Mouse (Mus musculus) midbrain, embryonic 11.5 days (tissue): ENCODE data around the gene Ubqln4. TPM values are rescaled to one million over a fixed set of nuclear protein-coding genes. Genes with fewer than 3 reads are reported as not detected.

Source experiments
- ATAC-seq: fragments of 200-750 bp; cut with Nextera tagmentation; 2 replicates; pipeline ENCODE4 v1.8.0; 2017; ENCODE audit warnings: moderate TSS enrichment, moderate library complexity; ENCODE audit not compliant: low FRiP score
- DNase-seq: peaks from one replicate; pipeline ENCODE4 v3.0.0; 2015; ENCODE audit warnings: low spot score; ENCODE audit errors: missing footprints
- H3K27ac ChIP-seq: fragments of 300-500 bp; sonication (generic); 2 replicates; pipeline ENCODE4 v1.5.1; 2014; ENCODE audit warnings: low read depth, low read length
- H3K27me3 ChIP-seq: fragments of 300-500 bp; sonication (generic); 2 replicates; pipeline ENCODE4 v1.6.1; 2014; ENCODE audit warnings: mild to moderate bottlenecking, low read length, moderate library complexity, mixed read lengths; ENCODE audit not compliant: control insufficient read depth, insufficient read depth
- H3K36me3 ChIP-seq: fragments of 300-500 bp; sonication (generic); 2 replicates; pipeline ENCODE4 v1.6.1; 2014; ENCODE audit warnings: mild to moderate bottlenecking, low read length, moderate library complexity, mixed read lengths; ENCODE audit not compliant: control insufficient read depth, insufficient read depth
- H3K4me1 ChIP-seq: fragments of 300-500 bp; sonication (generic); 2 replicates; pipeline ENCODE4 v1.6.1; 2014; ENCODE audit warnings: low read length; ENCODE audit not compliant: control insufficient read depth, insufficient read depth
- H3K4me2 ChIP-seq: fragments of 300-500 bp; sonication (generic); 2 replicates; pipeline ENCODE4 v1.6.1; 2014; ENCODE audit warnings: mild to moderate bottlenecking, moderate library complexity
- H3K4me3 ChIP-seq: fragments of 300-500 bp; sonication (generic); 2 replicates; pipeline ENCODE4 v1.5.1; 2014; ENCODE audit warnings: low read depth, low read length
- H3K9ac ChIP-seq: fragments of 300-500 bp; sonication (generic); 2 replicates; pipeline ENCODE4 v1.6.1; 2014; ENCODE audit warnings: low read length
- H3K9me3 ChIP-seq: fragments of 300-500 bp; sonication (generic); 2 replicates; pipeline ENCODE4 v1.6.1; 2016; ENCODE audit warnings: low read length; ENCODE audit not compliant: control insufficient read depth
- WGBS: fragments of 180-500 bp; shearing (Covaris S2); extraction: QIAGEN DNeasy Blood & Tissue Kit; methylation state at CpG from one replicate; pipeline ENCODE4 v1.1.7; 2014; 5-methylcytosine and 5-hydroxymethylcytosine counted together
- polyA plus RNA-seq: library from polyadenylated mRNA; unstranded; fragments of >200 nt; fragmentation: Nextera tagmentation; extraction: Ambion mirVana; gene quantifications from 2 replicates; pipeline ENCODE4 v1.2.1, GENCODE M21; 2014

Gene Ubqln4
- polyA plus RNA-seq, 1 experiment from 2014 or later, result 72.4 TPM

- no peak for DNase-seq
- peaks cover 58% of the 10 kb centered on the region for H3K36me3 ChIP-seq
- WGBS, result 92% methylated on average over 4 of the region's 4 CpGs
- H3K27ac ChIP-seq, result no peak overlapping the region
- no peak overlapping the region for H3K4me3 ChIP-seq
- no peaks in the 10 kb centered on the region for H3K9me3 ChIP-seq
- no peak for ATAC-seq
- no peaks in the 10 kb centered on the region; the same call in 1 of the 2 replicates for H3K4me1 ChIP-seq
- H3K27me3 ChIP-seq, result no peaks in the 10 kb centered on the region
- H3K9ac ChIP-seq, result no peak overlapping the region
- H3K4me2 ChIP-seq, result no peak overlapping the region
Measured at GRCm38 (mm10) chr3:88566536-88567061, 13.0 kb downstream of the Ubqln4 start.

GRCm38 (mm10) chr3:88567892-88568291 is 14.3 kb downstream of the Ubqln4 start:
- Histone ChIP-seq H3K27ac (no peak overlapping the region), H3K9me3 (no peaks in the 10 kb centered on the region), H3K27me3 (no peaks in the 10 kb centered on the region), H3K9ac (no peak overlapping the region), H3K4me2 (no peak overlapping the region), H3K4me1 (no peaks in the 10 kb centered on the region; the same call in 1 of the 2 replicates), H3K4me3 (no peak overlapping the region), H3K36me3 (peaks cover 55% of the 10 kb centered on the region)
- no peak for ATAC-seq
- WGBS, result 95% methylated on average over 6 of the region's 6 CpGs
- DNase-seq, result no peak

GRCm38 (mm10) chr3:88568615-88569014 is 15.1 kb downstream of the Ubqln4 start:
- no peak for ATAC-seq
- 91% methylated on average over 2 of the region's 2 CpGs for WGBS

GRCm38 (mm10) chr3:88569093-88569492 is 15.5 kb downstream of the Ubqln4 start:
- H3K9ac ChIP-seq, result no peak overlapping the region
- no peak overlapping the region for H3K4me3 ChIP-seq
- H3K4me1 ChIP-seq, result no peaks in the 10 kb centered on the region
- 94% methylated on average over 2 of the region's 2 CpGs for WGBS
- peaks cover 51% of the 10 kb centered on the region for H3K36me3 ChIP-seq
- H3K27me3 ChIP-seq, result no peaks in the 10 kb centered on the region
- no peak for DNase-seq
- no peak overlapping the region for H3K4me2 ChIP-seq
- no peaks in the 10 kb centered on the region for H3K9me3 ChIP-seq
- H3K27ac ChIP-seq, result no peak overlapping the region
- ATAC-seq, result no peak

More at GRCm38 (mm10) chr3:88568615-88569014, 15.1 kb downstream of the Ubqln4 start:
- Histone ChIP-seq H3K4me2 (no peak overlapping the region), H3K4me1 (no peaks in the 10 kb centered on the region), H3K36me3 (peaks cover 51% of the 10 kb centered on the region), H3K27ac (no peak overlapping the region), H3K4me3 (no peak overlapping the region), H3K9me3 (no peaks in the 10 kb centered on the region), H3K9ac (no peak overlapping the region), H3K27me3 (no peaks in the 10 kb centered on the region)
- no peak for DNase-seq

GRCm38 (mm10) chr3:88569694-88570093 is 16.1 kb downstream of the Ubqln4 start:
- no peaks in the 10 kb centered on the region for H3K9me3 ChIP-seq
- no peak overlapping the region for H3K4me2 ChIP-seq
- no peak overlapping the region for H3K4me3 ChIP-seq
- no peak for ATAC-seq
- DNase-seq, result no peak
- no peak overlapping the region for H3K9ac ChIP-seq
- H3K36me3 ChIP-seq, result peaks cover 45% of the 10 kb centered on the region
- H3K4me1 ChIP-seq, result no peaks in the 10 kb centered on the region
- WGBS, result 93% methylated on average over 5 of the region's 5 CpGs
- H3K27ac ChIP-seq, result no peak overlapping the region
- H3K27me3 ChIP-seq, result no peaks in the 10 kb centered on the region

- ATAC-seq (no peak), DNase-seq (no peak)
- Histone ChIP-seq H3K4me3 (no peak overlapping the region), H3K4me1 (no peaks in the 10 kb centered on the region), H3K9me3 (no peaks in the 10 kb centered on the region), H3K27ac (no peak overlapping the region), H3K27me3 (no peaks in the 10 kb centered on the region), H3K36me3 (peaks cover 40% of the 10 kb centered on the region), H3K4me2 (no peak overlapping the region), H3K9ac (no peak overlapping the region)
- WGBS, result 97% methylated on average over 10 of the region's 10 CpGs
Measured at GRCm38 (mm10) chr3:88570341-88570740, 16.8 kb downstream of the Ubqln4 start.

- Histone ChIP-seq H3K27ac (no peak overlapping the region), H3K4me3 (no peak overlapping the region), H3K9ac (no peak overlapping the region), H3K4me1 (no peaks in the 10 kb centered on the region), H3K36me3 (peaks cover 28% of the 10 kb centered on the region; the same call in 1 of the 2 replicates), H3K27me3 (no peaks in the 10 kb centered on the region), H3K4me2 (no peak overlapping the region), H3K9me3 (no peaks in the 10 kb centered on the region)
- WGBS, result 64% methylated on average over 1 of the region's 1 CpGs
- ATAC-seq (no peak), DNase-seq (no peak)
Measured at GRCm38 (mm10) chr3:88571856-88572255, 18.3 kb downstream of the Ubqln4 start.

- Histone ChIP-seq H3K9me3 (no peaks in the 10 kb centered on the region), H3K27ac (no peak overlapping the region), H3K4me3 (no peak overlapping the region), H3K27me3 (no peaks in the 10 kb centered on the region), H3K4me1 (no peaks in the 10 kb centered on the region), H3K9ac (no peak overlapping the region), H3K36me3 (peaks cover 23% of the 10 kb centered on the region; the same call in 1 of the 2 replicates), H3K4me2 (no peak overlapping the region)
- 85% methylated on average over 2 of the region's 2 CpGs for WGBS
- ATAC-seq, result no peak
- no peak for DNase-seq
Measured at GRCm38 (mm10) chr3:88572835-88573234, 19.3 kb downstream of the Ubqln4 start.

GRCm38 (mm10) chr3:88573810-88574209 is 20.3 kb downstream of the Ubqln4 start:
- Histone ChIP-seq H3K4me1 (no peaks in the 10 kb centered on the region; the same call in 1 of the 2 replicates), H3K4me3 (no peak overlapping the region), H3K9ac (no peak overlapping the region), H3K27ac (no peak overlapping the region), H3K4me2 (no peak overlapping the region), H3K9me3 (no peaks in the 10 kb centered on the region), H3K36me3 (peaks cover 13% of the 10 kb centered on the region; the same call in 1 of the 2 replicates), H3K27me3 (no peaks in the 10 kb centered on the region)
- ATAC-seq, result no peak
- WGBS, result 79% methylated on average over 2 of the region's 2 CpGs
- DNase-seq, result no peak
